Mouse (Mus musculus): ENCODE measurements at regions not wholly inside any gene's neighbourhood (a gene's known extent, or its start where the extent isn't known, plus 50 kb on each side); places are given as distances from the start of the nearest gene placed in this dataset.

GRCm38 (mm10) chr2:46244697-46245096 is 1127.5 kb upstream of the Zeb2 start:
- no peaks in the 10 kb centered on the region for H3K36me3 ChIP-seq (ENCODE audit: control insufficient read depth, insufficient read depth)
- no peak overlapping the region for H3K4me2 ChIP-seq (replicated peaks; ENCODE audit: low read depth)
- ATAC-seq = no peak
- no peaks in the 10 kb centered on the region for H3K4me1 ChIP-seq (replicated peaks; ENCODE audit: control insufficient read depth, insufficient read depth, low read length)
- H3K4me3 ChIP-seq (ENCODE audit: low read depth, low read length) = no peak overlapping the region
- no peaks in the 10 kb centered on the region for H3K27me3 ChIP-seq (replicated peaks; ENCODE audit: control insufficient read depth, insufficient read depth, low read length)
- WGBS = 70% methylated on average over 3 of the region's 3 CpGs
- no peak overlapping the region for H3K27ac ChIP-seq (ENCODE audit: low read depth, low read length)
- H3K9ac ChIP-seq (ENCODE audit: low read depth, low read length) = no peak overlapping the region
- H3K9me3 ChIP-seq (ENCODE audit: control insufficient read depth) = no peaks in the 10 kb centered on the region
- no peak for TF ChIP-seq CTCF (IDR thresholded peaks at IDR 0.05; ENCODE audit: low read depth)

GRCm38 (mm10) chr2:46242806-46243205 is 1125.6 kb upstream of the Zeb2 start:
- Histone ChIP-seq H3K9me3 (ENCODE audit: control insufficient read depth) (no peaks in the 10 kb centered on the region), H3K36me3 (ENCODE audit: control insufficient read depth, insufficient read depth) (no peaks in the 10 kb centered on the region), H3K4me3 (ENCODE audit: low read depth, low read length) (no peak overlapping the region), H3K4me1 (replicated peaks; ENCODE audit: control insufficient read depth, insufficient read depth, low read length) (no peaks in the 10 kb centered on the region), H3K27me3 (replicated peaks; ENCODE audit: control insufficient read depth, insufficient read depth, low read length) (no peaks in the 10 kb centered on the region), H3K4me2 (replicated peaks; ENCODE audit: low read depth) (no peak overlapping the region), H3K27ac (ENCODE audit: low read depth, low read length) (no peak overlapping the region), H3K9ac (ENCODE audit: low read depth, low read length) (no peak overlapping the region)
- no peak for ATAC-seq
- TF ChIP-seq CTCF (IDR thresholded peaks at IDR 0.05; ENCODE audit: low read depth) = no peak

- H3K9me3 ChIP-seq (ENCODE audit: control insufficient read depth) = no peaks in the 10 kb centered on the region
- H3K4me1 ChIP-seq (replicated peaks; ENCODE audit: control insufficient read depth, insufficient read depth, low read length) = no peaks in the 10 kb centered on the region
- ATAC-seq = no peak
- H3K36me3 ChIP-seq (ENCODE audit: control insufficient read depth, insufficient read depth) = no peaks in the 10 kb centered on the region
- WGBS = 56% methylated on average over 4 of the region's 4 CpGs
- H3K27me3 ChIP-seq (replicated peaks; ENCODE audit: control insufficient read depth, insufficient read depth, low read length) = no peaks in the 10 kb centered on the region
- no peak overlapping the region for H3K27ac ChIP-seq (ENCODE audit: low read depth, low read length)
- H3K9ac ChIP-seq (ENCODE audit: low read depth, low read length) = no peak overlapping the region
- H3K4me2 ChIP-seq (replicated peaks; ENCODE audit: low read depth) = no peak overlapping the region
- TF ChIP-seq CTCF (IDR thresholded peaks at IDR 0.05; ENCODE audit: low read depth) = no peak
- H3K4me3 ChIP-seq (ENCODE audit: low read depth, low read length) = no peak overlapping the region
These were observed 1122.7 kb upstream of the Zeb2 start for GRCm38 (mm10) chr2:46239874-46240273.

- Histone ChIP-seq H3K9ac (ENCODE audit: low read depth, low read length) (no peak overlapping the region), H3K4me2 (replicated peaks; ENCODE audit: low read depth) (no peak overlapping the region), H3K4me3 (ENCODE audit: low read depth, low read length) (no peak overlapping the region), H3K4me1 (replicated peaks; ENCODE audit: control insufficient read depth, insufficient read depth, low read length) (no peaks in the 10 kb centered on the region), H3K27me3 (replicated peaks; ENCODE audit: control insufficient read depth, insufficient read depth, low read length) (no peaks in the 10 kb centered on the region), H3K9me3 (ENCODE audit: control insufficient read depth) (no peaks in the 10 kb centered on the region), H3K36me3 (ENCODE audit: control insufficient read depth, insufficient read depth) (no peaks in the 10 kb centered on the region), H3K27ac (ENCODE audit: low read depth, low read length) (no peak overlapping the region)
- WGBS = 80% methylated on average over 2 of the region's 2 CpGs
- no peak for TF ChIP-seq CTCF (IDR thresholded peaks at IDR 0.05; ENCODE audit: low read depth)
- ATAC-seq = no peak
These were observed 1113.7 kb upstream of the Zeb2 start for GRCm38 (mm10) chr2:46230791-46231450.

GRCm38 (mm10) chr2:46218336-46218957 is 1101.3 kb upstream of the Zeb2 start:
- 0 out of 2 replicates have a peak, but pooled peaks have one; percentile 11 for TF ChIP-seq CTCF (IDR thresholded peaks at IDR 0.05; ENCODE audit: low read depth)
- no peaks in the 10 kb centered on the region for H3K36me3 ChIP-seq (ENCODE audit: control insufficient read depth, insufficient read depth)
- no peak overlapping the region for H3K27ac ChIP-seq (ENCODE audit: low read depth, low read length)
- H3K9ac ChIP-seq (ENCODE audit: low read depth, low read length) = no peak overlapping the region
- no peaks in the 10 kb centered on the region for H3K9me3 ChIP-seq (ENCODE audit: control insufficient read depth)
- H3K4me3 ChIP-seq (ENCODE audit: low read depth, low read length) = no peak overlapping the region
- no peaks in the 10 kb centered on the region for H3K4me1 ChIP-seq (replicated peaks; ENCODE audit: control insufficient read depth, insufficient read depth, low read length)
- no peaks in the 10 kb centered on the region for H3K27me3 ChIP-seq (replicated peaks; ENCODE audit: control insufficient read depth, insufficient read depth, low read length)
- no peak for ATAC-seq
- H3K4me2 ChIP-seq (replicated peaks; ENCODE audit: low read depth) = no peak overlapping the region
- 87% methylated on average over 7 of the region's 7 CpGs for WGBS

- Histone ChIP-seq H3K27me3 (replicated peaks; ENCODE audit: control insufficient read depth, insufficient read depth, low read length) (no peaks in the 10 kb centered on the region), H3K36me3 (ENCODE audit: control insufficient read depth, insufficient read depth) (no peaks in the 10 kb centered on the region), H3K27ac (ENCODE audit: low read depth, low read length) (no peak overlapping the region), H3K4me2 (replicated peaks; ENCODE audit: low read depth) (no peak overlapping the region), H3K9me3 (ENCODE audit: control insufficient read depth) (no peaks in the 10 kb centered on the region), H3K4me1 (replicated peaks; ENCODE audit: control insufficient read depth, insufficient read depth, low read length) (no peaks in the 10 kb centered on the region), H3K9ac (ENCODE audit: low read depth, low read length) (no peak overlapping the region), H3K4me3 (ENCODE audit: low read depth, low read length) (no peak overlapping the region)
- no peak for TF ChIP-seq CTCF (IDR thresholded peaks at IDR 0.05; ENCODE audit: low read depth)
- ATAC-seq = no peak
- 60% methylated on average over 1 of the region's 1 CpGs for WGBS
These were observed 1082.1 kb upstream of the Zeb2 start for GRCm38 (mm10) chr2:46199341-46199740.
